Mouse (Mus musculus) spleen, embryonic (tissue): ENCODE results near the gene Susd4.

Experiments
- CTCF ChIA-PET: fragments of 350-600 bp; sonication (Branson Sonifier 250); formaldehyde crosslinking; loops from one replicate; lab custom pipeline; 2022; lab: Charles Lee

The Susd4 gene

DNA sequence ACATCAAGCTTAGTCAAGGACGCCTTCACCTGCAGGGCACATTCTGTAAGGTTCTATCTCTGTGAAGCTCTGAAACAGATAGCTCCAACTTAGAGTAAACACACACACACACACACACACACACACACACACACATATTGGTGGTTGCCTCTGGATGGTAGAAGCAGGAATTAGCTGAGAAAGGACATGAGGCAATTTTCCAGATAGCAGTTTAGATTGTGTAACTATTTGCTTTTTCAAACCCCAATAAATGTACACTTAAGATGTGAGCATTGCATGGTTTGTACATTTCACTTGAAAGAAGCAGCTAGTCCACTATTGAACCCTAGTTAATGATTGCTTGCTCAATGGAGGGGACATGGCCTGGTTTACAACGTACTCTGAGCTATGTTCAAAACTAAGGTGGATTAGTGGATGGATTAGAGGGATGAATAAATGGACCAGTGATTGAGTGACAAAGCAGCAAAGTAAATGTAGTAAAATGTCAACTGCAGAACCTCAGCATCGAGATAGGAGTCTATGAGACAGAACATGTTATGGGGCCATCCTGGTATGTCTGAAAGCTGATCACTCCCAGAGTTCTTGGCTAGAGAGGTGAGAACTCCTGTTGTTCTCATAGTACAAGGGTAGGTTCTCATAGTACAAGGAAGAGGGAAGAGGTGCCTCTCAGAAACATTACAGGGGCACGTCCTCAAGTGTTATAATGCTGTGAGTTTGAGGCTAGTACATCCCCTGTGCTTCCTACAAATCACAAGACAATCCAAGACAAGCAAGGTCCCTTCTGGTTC, 150.7 kb downstream of the Susd4 start:
- CTCF ChIA-PET, result no interaction called here

DNA sequence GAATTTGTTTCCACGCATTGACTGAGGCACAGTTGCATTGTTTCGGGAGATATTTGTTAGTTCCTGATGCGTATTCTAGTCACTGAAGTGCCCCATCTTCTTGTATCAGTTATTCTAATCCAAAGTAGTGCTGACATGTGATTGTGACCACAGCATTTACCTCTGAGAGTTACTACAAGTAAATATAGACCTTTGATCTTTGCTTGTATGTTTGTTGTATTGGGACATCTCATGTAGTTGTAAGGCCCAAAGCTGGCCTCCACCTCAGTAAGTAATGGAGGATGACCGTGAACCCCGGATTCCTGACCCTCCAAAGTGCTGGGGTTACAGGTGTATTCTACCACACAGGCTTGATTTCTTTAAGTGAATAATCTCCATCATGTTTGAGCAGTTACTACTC, 152.5 kb downstream of the Susd4 start:
- CTCF ChIA-PET, result no interaction called here

DNA sequence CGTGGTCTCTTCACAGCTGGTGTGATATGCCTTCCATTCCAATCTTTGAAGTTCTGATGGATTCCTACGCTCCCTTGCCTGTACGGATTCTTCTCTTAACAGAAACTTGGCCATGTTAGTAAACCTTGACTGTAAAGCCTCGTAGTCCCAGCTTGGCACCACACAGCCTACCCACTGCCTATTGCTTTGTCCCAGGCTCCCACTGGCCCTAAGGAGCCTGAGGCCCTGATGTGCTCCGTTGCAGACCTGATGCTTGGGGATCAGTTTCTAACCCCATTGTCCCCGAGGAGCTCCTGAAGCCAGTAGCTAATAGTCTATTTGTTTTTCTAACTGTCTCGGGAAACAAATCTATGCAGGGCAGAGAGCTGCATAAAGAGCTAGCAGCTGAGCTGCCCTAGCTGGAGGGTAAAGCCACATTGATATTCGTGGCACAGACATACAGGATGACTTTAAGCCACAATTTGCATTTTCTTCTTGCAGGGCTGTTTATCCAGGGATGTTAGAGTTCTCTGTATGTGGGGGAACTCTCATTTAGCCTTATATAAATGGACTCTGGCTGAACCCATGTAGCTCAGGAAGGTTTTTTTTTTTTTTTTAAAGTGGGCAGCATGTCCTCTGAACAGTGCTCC, 155.2 kb downstream of the Susd4 start:
- CTCF ChIA-PET, result no interaction called here

DNA sequence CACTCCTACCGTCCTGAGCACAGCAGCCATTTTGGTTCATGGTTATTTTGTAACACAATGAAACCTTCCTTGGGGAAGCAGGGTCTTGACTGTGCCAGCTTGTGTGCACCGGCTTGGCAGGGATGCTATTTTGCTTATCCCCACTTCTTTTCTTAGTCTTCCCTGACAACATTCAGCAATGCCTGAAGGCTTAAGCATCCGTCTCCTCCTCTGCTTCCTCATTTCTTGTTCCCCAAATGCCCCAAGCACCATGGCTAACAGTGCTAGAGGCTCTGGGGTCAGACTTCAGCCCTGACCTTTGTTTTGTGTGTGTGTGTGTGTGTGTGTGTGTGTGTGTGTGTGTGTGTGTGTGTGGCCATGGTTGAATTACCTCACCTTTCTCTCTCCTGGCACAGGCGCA, 159.2 kb downstream of the Susd4 start:
- CTCF ChIA-PET, result no interaction called here

DNA sequence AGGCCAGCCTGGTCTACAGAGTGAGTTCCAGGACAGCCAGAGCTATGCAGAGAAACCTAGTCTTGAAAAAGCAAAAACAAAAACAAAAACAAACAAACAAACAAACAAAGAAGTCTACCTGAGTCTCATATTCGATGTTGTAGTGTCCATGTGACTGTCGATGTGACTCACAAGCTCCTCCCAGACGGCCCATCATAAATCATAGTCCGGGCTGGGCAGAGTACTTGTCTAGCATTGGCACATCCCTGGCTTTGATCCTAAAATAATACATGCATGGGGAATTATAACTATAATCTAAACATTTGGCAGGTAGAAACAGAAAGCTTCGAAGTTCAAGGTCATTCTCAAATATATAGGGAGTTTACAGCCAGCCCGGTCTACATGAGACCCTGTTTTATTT, 162.8 kb downstream of the Susd4 start:
- CTCF ChIA-PET, result no interaction called here

DNA sequence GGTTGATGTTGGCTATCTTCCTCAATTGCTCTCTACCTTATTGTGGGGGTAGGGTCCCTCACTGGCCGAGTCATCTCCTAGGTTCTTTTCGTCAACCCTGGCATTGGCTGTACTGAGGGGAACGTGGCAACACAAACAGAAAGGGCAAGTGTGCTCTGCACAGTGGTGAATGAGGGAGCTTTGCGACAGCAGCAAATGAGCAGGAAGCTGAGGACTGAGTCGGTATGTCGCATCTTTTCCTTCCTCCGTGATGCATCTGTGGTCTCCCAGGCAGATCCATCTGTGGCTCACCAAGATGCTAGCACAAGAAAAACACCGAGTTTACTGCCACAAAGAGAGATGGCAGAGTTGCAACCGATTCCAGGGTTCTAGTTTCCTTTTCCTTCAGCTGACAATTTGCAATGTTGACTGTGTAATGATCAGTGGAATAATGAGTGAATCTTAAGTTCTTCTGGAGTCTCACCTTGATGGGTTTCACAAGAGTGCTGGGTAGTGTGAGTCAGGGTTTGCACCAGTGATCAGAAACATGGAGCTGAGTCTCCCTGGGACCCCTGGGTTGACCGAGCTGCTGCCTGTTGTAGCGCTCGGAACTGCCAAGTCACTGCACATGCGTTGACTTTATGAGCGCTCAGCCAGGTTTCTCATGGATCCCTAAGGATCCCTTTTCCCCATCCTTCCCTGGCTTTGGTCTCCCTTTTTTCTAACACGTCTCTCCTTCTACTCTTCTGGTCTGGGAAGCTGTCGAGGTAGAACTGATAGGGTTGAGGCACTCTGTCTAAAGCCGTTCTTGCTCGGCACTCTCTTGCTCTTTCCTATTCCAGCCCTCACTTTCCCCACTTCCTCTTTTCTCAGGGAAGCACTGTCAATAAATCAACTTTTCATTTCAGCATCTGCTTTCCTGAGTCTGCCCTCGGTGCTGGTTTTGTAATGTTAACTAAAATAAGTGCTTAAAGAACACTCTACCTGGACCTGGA, 164.5 kb downstream of the Susd4 start:
- CTCF ChIA-PET, result no interaction called here

DNA sequence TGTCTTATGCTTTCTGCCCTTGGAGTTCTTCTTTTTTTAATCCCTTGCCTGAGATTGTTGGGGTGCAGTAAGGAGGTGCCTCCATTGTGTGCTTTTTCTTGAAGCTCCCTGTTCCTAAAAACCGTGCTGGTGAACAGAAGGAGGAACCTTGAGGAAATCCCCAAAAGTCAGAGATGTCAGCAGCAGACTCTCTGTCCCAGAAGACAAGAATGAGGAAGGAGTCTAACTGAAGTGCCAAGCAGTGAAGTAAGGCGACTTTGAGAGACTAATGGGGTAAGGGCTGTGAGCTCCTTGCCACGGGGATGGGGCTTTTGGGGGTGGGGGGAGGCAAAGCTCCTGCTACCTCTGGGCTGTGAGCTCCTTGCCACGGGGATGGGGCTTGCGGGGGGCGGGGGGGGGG, 171.8 kb downstream of the Susd4 start:
- CTCF ChIA-PET, result no interaction called here

DNA sequence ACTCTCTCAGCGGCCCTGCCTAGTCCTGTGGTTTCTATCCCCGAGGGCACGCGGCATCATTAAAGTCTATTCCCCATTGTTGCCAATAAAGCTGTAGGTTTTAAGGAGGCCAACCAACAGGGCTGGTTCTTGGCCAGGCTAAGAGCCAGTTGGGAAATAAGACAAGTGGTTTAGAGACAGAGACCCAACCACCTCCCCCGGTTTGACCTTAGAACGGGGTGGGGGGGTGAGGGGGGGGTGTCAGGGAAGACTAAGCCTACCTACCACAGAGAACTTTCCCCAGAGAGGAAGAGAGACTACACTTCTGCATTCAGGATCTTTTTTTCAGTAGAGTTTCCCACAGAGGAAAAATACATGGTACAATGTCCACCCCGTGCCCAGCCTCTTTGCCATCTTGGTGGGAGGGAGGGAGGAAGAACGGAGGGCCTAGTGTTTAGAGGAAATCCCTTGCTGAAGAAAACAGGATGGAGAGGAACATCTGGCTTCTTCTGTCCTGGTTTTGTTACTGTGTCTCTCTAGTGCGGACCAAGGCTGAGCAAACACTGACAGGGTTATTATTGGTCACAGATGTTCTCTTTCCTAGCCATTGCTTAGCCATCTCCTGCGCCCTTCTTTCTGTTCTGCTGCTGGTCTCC, 173.9 kb downstream of the Susd4 start:
- CTCF ChIA-PET, result no interaction called here

DNA sequence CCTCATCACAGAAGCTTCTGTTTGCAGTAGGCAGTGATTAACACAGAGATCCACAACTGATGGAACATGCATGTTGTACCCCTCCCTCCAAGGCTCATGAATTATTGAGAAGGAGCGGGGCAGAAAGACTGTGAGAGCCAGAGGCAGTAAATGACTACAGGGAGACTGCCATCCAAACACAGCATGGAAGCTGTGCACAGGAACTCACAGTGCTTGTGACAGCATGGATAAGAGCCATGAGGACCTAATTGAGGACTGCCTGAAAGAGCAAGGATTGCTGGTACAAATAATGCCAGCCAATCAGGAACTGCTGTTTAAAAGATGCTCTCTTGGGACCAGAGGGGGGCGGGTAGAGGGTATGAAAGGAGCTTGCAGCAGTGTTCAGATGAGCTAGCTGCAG, 178.3 kb downstream of the Susd4 start:
- CTCF ChIA-PET, result no interaction called here

DNA sequence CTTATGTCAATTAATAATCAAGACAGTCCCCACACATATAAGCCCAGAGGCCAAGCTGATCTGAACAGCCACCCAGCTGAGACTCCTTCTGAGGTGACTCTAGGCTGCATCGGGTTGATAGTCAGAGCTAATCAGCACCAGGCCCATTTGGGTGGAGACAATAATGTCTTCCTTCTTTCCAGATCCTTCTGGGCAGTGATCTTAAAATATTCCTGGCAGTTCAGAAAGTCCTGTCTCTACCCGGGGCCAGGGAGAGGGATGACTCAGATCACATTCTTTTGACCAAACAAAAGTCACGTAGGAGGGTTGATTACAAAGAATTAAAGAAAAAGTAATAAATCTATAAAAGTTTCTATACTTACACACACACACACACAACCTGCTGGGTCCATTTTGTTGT, 180.3 kb downstream of the Susd4 start:
- CTCF ChIA-PET, result no interaction called here

DNA sequence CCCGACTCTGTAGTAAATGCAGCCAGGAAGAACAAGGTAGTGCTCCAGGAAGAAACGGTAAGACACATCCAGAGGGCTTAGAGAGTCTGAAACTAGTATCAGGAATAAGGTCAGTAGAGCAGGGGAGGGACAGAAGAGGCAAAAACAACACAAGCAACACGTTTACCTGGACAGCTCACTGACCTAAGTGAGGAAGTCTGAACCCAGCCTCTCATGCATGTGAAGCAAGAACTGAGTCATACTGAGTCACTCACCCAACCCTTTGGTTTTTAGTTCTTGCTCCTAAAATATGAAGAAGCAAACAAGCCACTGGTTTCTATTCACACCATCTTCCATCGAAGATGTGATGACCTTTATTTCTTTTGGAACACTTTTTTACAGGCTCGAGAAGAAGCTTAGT, 181.0 kb downstream of the Susd4 start:
- CTCF ChIA-PET, result no interaction called here

DNA sequence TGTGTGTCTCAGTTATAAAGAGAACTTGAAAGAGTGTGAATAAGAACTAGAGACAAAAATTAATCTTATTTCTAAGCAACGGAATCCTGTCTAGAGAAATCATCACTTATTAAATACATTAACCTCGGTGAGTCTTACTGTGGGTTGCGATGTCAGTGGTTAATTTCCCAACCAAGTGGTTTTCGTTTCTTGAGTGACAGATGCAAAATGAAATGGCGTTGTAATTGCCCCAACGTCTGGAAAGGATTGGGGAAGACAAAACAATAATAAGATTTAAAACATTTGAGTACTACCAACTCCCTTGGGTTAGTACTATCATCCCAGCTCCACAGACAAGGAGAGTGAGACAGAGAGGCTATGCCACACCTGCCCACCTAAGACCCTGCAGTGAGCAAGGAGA, 181.9 kb downstream of the Susd4 start:
- CTCF ChIA-PET, result no interaction called here
